Mouse (Mus musculus): ENCODE results near the gene Tbc1d12. TPM values are rescaled to one million over a fixed set of nuclear protein-coding genes. Genes with fewer than 3 reads are reported as not detected.
A peak's percentile ranks its signal among the peaks of the same experiment; 100 is the strongest.

The Tbc1d12 gene
- total and polyA plus RNA-seq, 3 experiments, result 2.5 to 2.9 TPM; not detected in 1

GRCm38 (mm10) chr19:38844817-38845216 is 8.4 kb downstream of the Tbc1d12 start:
- peak in 1 of 2 experiments; percentile 54; a peak in 2 of 4 replicates for TF ChIP-seq EP300 (IDR thresholded peaks at IDR 0.05; ENCODE audit: low read depth in 1 of 2, low read length in 2 of 2)
- no peak for TF ChIP-seq JUND (IDR thresholded peaks at IDR 0.05; ENCODE audit: low read depth, low read length)
- no peak overlapping the region for H3K27ac ChIP-seq (ENCODE audit: control insufficient read depth, low read depth, low read length)
- H3K9ac ChIP-seq (ENCODE audit: control insufficient read depth, low read depth, low read length, poor library complexity, severe bottlenecking), result no peak overlapping the region
- DNase-seq (ENCODE audit: low read depth, low spot score), result no peak
- H3K27me3 ChIP-seq (ENCODE audit: control insufficient read depth in 1 of 2, insufficient read depth in 2 of 2, low read length in 2 of 2), result no peaks in the 10 kb centered on the region
- peaks cover 0 to 8% of the 10 kb centered on the region in 2 experiments; a peak in 2 of 4 replicates for H3K36me3 ChIP-seq (ENCODE audit: control insufficient read depth in 1 of 2, insufficient read depth in 2 of 2, low read length in 2 of 2)
- H3K4me1 ChIP-seq (ENCODE audit: control insufficient read depth in 1 of 2, insufficient read depth in 2 of 2, low read length in 2 of 2), result peaks cover 0 to 9% of the 10 kb centered on the region in 2 experiments
- no peaks in the 10 kb centered on the region for H3K9me3 ChIP-seq (replicated peaks; ENCODE audit: insufficient read depth, low read length)
- H3K79me2 ChIP-seq (ENCODE audit: control insufficient read depth, insufficient read depth, low read length, poor library complexity), result no peaks in the 10 kb centered on the region; the same call in 1 of the 2 replicates
- peak overlapping the region in 1 of 2 experiments; percentile 26; a peak in 1 of 4 replicates for H3K4me3 ChIP-seq (ENCODE audit: control insufficient read depth in 1 of 2, insufficient read depth in 1 of 2, low read depth in 2 of 2, low read length in 2 of 2)

GRCm38 (mm10) chr19:38846373-38846772 is 10.0 kb downstream of the Tbc1d12 start:
- H3K4me3 ChIP-seq (ENCODE audit: control insufficient read depth in 1 of 2, insufficient read depth in 1 of 2, low read depth in 2 of 2, low read length in 2 of 2), result no peak overlapping the region
- peaks cover 0 to 9% of the 10 kb centered on the region in 2 experiments for H3K4me1 ChIP-seq (ENCODE audit: control insufficient read depth in 1 of 2, insufficient read depth in 2 of 2, low read length in 2 of 2)
- TF ChIP-seq NELFE (IDR thresholded peaks at IDR 0.05; ENCODE audit: low read depth, low read length) (no peak), UBTF (IDR thresholded peaks at IDR 0.05; ENCODE audit: borderline replicate concordance, insufficient read depth, low read depth, low read length) (no peak)
- no peak overlapping the region for H3K27ac ChIP-seq (ENCODE audit: control insufficient read depth, low read depth, low read length)
- H3K9me3 ChIP-seq (replicated peaks; ENCODE audit: insufficient read depth, low read length), result no peaks in the 10 kb centered on the region
- no peak for DNase-seq (ENCODE audit: low read depth, low spot score)
- H3K79me2 ChIP-seq (ENCODE audit: control insufficient read depth, insufficient read depth, low read length, poor library complexity), result no peaks in the 10 kb centered on the region; the same call in 1 of the 2 replicates
- H3K9ac ChIP-seq (ENCODE audit: control insufficient read depth, low read depth, low read length, poor library complexity, severe bottlenecking), result no peak overlapping the region
- peaks cover 0 to 8% of the 10 kb centered on the region in 2 experiments; a peak in 2 of 4 replicates for H3K36me3 ChIP-seq (ENCODE audit: control insufficient read depth in 1 of 2, insufficient read depth in 2 of 2, low read length in 2 of 2)
- H3K27me3 ChIP-seq (ENCODE audit: control insufficient read depth in 1 of 2, insufficient read depth in 2 of 2, low read length in 2 of 2), result no peaks in the 10 kb centered on the region

- no peak overlapping the region for H3K4me3 ChIP-seq (ENCODE audit: control insufficient read depth in 1 of 2, insufficient read depth in 1 of 2, low read depth in 2 of 2, low read length in 2 of 2)
- DNase-seq (ENCODE audit: low read depth, low spot score), result peak; percentile 55
- peaks cover 0 to 7% of the 10 kb centered on the region in 2 experiments; a peak in 2 of 4 replicates for H3K36me3 ChIP-seq (ENCODE audit: control insufficient read depth in 1 of 2, insufficient read depth in 2 of 2, low read length in 2 of 2)
- peaks cover 4 to 6% of the 10 kb centered on the region in 2 experiments; a peak in 3 of 4 replicates for H3K4me1 ChIP-seq (ENCODE audit: control insufficient read depth in 1 of 2, insufficient read depth in 2 of 2, low read length in 2 of 2)
- H3K27me3 ChIP-seq (ENCODE audit: control insufficient read depth in 1 of 2, insufficient read depth in 2 of 2, low read length in 2 of 2), result no peaks in the 10 kb centered on the region
- no peak overlapping the region for H3K9ac ChIP-seq (ENCODE audit: control insufficient read depth, low read depth, low read length, poor library complexity, severe bottlenecking)
- H3K27ac ChIP-seq (ENCODE audit: control insufficient read depth, low read depth, low read length), result no peak overlapping the region
- no peaks in the 10 kb centered on the region for H3K79me2 ChIP-seq (ENCODE audit: control insufficient read depth, insufficient read depth, low read length, poor library complexity)
- H3K9me3 ChIP-seq (replicated peaks; ENCODE audit: insufficient read depth, low read length), result no peaks in the 10 kb centered on the region
- no peak for TF ChIP-seq ELF1 (IDR thresholded peaks at IDR 0.05; ENCODE audit: low read depth, low read length)
- no peak for TF ChIP-seq GABPA (IDR thresholded peaks at IDR 0.05; ENCODE audit: low read depth, low read length)
- TF ChIP-seq SMC3 (IDR thresholded peaks at IDR 0.05; ENCODE audit: low read depth, low read length), result peak; percentile 5; the same call in 1 of the 2 replicates
- TF ChIP-seq POLR2A (IDR thresholded peaks at IDR 0.05; ENCODE audit: control insufficient read depth in 1 of 2, insufficient read depth in 1 of 2, low read depth in 1 of 2, low read length in 2 of 2, poor library complexity in 1 of 2), result no peak
- TF ChIP-seq RAD21 (IDR thresholded peaks at IDR 0.05; ENCODE audit: low read depth, low read length), result peak; percentile 15
- TF ChIP-seq CTCF (IDR thresholded peaks at IDR 0.05 in 2 of 3, conservative IDR thresholded peaks at IDR 0.05 in 1 of 3; ENCODE audit: control insufficient read depth in 1 of 3, insufficient read depth in 1 of 3, low read depth in 2 of 3, low read length in 3 of 3, poor library complexity in 1 of 3, severe bottlenecking in 1 of 3), result peak; percentile 15 to 34 (median 27); a peak in 3 of 6 replicates
- no peak for TF ChIP-seq ZNF384 (IDR thresholded peaks at IDR 0.05; ENCODE audit: low read depth, low read length)
These were observed 21.8 kb downstream of the Tbc1d12 start for GRCm38 (mm10) chr19:38858224-38858623.

Data from MEL (cell line).